Mouse (Mus musculus) CH12.LX (cell line): ENCODE measurements around the gene Socs3.

ENCODE experiments used
- CTCF ChIP-seq, 2 experiments: IDR thresholded peaks in 1 of 2; conservative IDR thresholded peaks in 1 of 2; 2 replicates each; pipeline ENCODE4 v1.5.1; 2011 to 2012; ENCODE audit warnings: low read depth in 2 of 2, low read length in 2 of 2, improper control_type of control experiment in 1 of 2, inconsistent platforms in 1 of 2, mild to moderate bottlenecking in 1 of 2, moderate library complexity in 1 of 2
- EP300 ChIP-seq: IDR thresholded peaks from 2 replicates; pipeline ENCODE4 v1.6.1; 2011; ENCODE audit warnings: low read length, improper control_type of control experiment
- ETS1 ChIP-seq: conservative IDR thresholded peaks from 2 replicates; pipeline ENCODE4 v1.6.1; 2012; ENCODE audit warnings: low read depth, mild to moderate bottlenecking, inconsistent platforms, low read length, improper control_type of control experiment, moderate library complexity
- MAX ChIP-seq: IDR thresholded peaks from 2 replicates; pipeline ENCODE4 v1.6.1; 2011; ENCODE audit warnings: low read length, improper control_type of control experiment
- MEF2A ChIP-seq: IDR thresholded peaks from 2 replicates; pipeline ENCODE4 v1.6.1; 2014; ENCODE audit warnings: low read depth, mild to moderate bottlenecking, inconsistent platforms, low read length, improper control_type of control experiment, borderline replicate concordance
- NELFE ChIP-seq: IDR thresholded peaks from 2 replicates; pipeline ENCODE4 v1.6.1; 2011; ENCODE audit warnings: low read depth, low read length, improper control_type of control experiment
- POLR2A ChIP-seq: IDR thresholded peaks from 2 replicates; pipeline ENCODE4 v1.6.1; 2011; ENCODE audit warnings: low read depth, mild to moderate bottlenecking, improper control_type of control experiment, low read length
- RCOR1 ChIP-seq: conservative IDR thresholded peaks from 2 replicates; pipeline ENCODE4 v1.6.1; 2012; ENCODE audit warnings: low read depth, mild to moderate bottlenecking, inconsistent platforms, low read length, improper control_type of control experiment
- USF2 ChIP-seq: conservative IDR thresholded peaks from 2 replicates; pipeline ENCODE4 v1.6.1; 2011; ENCODE audit warnings: low read depth, low read length, improper control_type of control experiment
- ZMIZ1 ChIP-seq: IDR thresholded peaks from 2 replicates; pipeline ENCODE4 v1.6.1; 2012; ENCODE audit warnings: low read depth, mild to moderate bottlenecking, inconsistent platforms, low read length, improper control_type of control experiment
- ZNF384 ChIP-seq: IDR thresholded peaks from 2 replicates; pipeline ENCODE4 v1.6.1; 2012; ENCODE audit warnings: low read depth, low read length, improper control_type of control experiment, inconsistent platforms

- TF ChIP-seq POLR2A (no peak), MEF2A (no peak), CTCF (conservative IDR thresholded peaks at IDR 0.05 in 1 of 2, IDR thresholded peaks at IDR 0.05 in 1 of 2; ENCODE audit: low read depth in 2 of 2, low read length in 2 of 2) (no peak), ETS1 (no peak), RCOR1 (no peak), EP300 (no peak), MAX (no peak), ZNF384 (no peak), ZMIZ1 (no peak), NELFE (no peak), USF2 (no peak)
Observed at GRCm38 (mm10) chr11:117941325-117941834, 28.5 kb downstream of the Socs3 start.
